Mouse (Mus musculus) lung, postnatal 25 days (tissue): ENCODE data around the gene Cptp.

Experiments
- DNase-seq: peaks from one replicate; pipeline ENCODE4 v3.0.0; 2022; ENCODE audit warnings: low spot score

Gene Cptp

GRCm38 (mm10) chr4:155841003-155841454, 28.2 kb downstream of the Cptp start:
- peak; percentile 78 for DNase-seq

- DNase-seq: no peak
Observed at GRCm38 (mm10) chr4:155840076-155841002, 28.9 kb downstream of the Cptp start.

GRCm38 (mm10) chr4:155839483-155839910, 29.7 kb downstream of the Cptp start, which contains the start of gene Mxra8:
Gene Mxra8, plus strand, starts transcription at chr4:155839680.
- DNase-seq: peak; percentile 93

GRCm38 (mm10) chr4:155838187-155839153, 30.8 kb downstream of the Cptp start:
- peak; percentile 24 for DNase-seq

- peak; percentile 61 for DNase-seq
Observed at GRCm38 (mm10) chr4:155837404-155838010, 31.7 kb downstream of the Cptp start.

- DNase-seq: peak; percentile 86
Observed at GRCm38 (mm10) chr4:155833836-155834235, 35.4 kb downstream of the Cptp start.

- no peak for DNase-seq
Observed at GRCm38 (mm10) chr4:155833234-155833633, 36.0 kb downstream of the Cptp start.

GRCm38 (mm10) chr4:155832321-155832720, 36.9 kb downstream of the Cptp start:
- DNase-seq: no peak

- no peak for DNase-seq
Observed at GRCm38 (mm10) chr4:155831831-155832230, 37.4 kb downstream of the Cptp start.

GRCm38 (mm10) chr4:155831205-155831766, 38.0 kb downstream of the Cptp start, which contains the start of gene Aurkaip1:
Gene Aurkaip1, plus strand, starts transcription at chr4:155831272.
- peak; percentile 96 for DNase-seq

GRCm38 (mm10) chr4:155830596-155830995, 38.6 kb downstream of the Cptp start:
- no peak for DNase-seq

GRCm38 (mm10) chr4:155829866-155830265, 39.4 kb downstream of the Cptp start:
- DNase-seq: no peak

- no peak for DNase-seq
Observed at GRCm38 (mm10) chr4:155823443-155823842, 45.8 kb downstream of the Cptp start.

- no peak for DNase-seq
Observed at GRCm38 (mm10) chr4:155821025-155821424, 48.2 kb downstream of the Cptp start.

GRCm38 (mm10) chr4:155817533-155817932, 51.7 kb downstream of the Cptp start:
- DNase-seq: no peak
